Mouse (Mus musculus): ENCODE data around the gene Pelp1. TPM values are rescaled to one million over a fixed set of nuclear protein-coding genes. Genes with fewer than 3 reads are reported as not detected.

Gene Pelp1
- polyA plus RNA-seq, 2 experiments = 34.8 to 37.1 TPM

GRCm38 (mm10) chr11:70419486-70419885 is 9.7 kb upstream of the Pelp1 start:
- no peaks in the 10 kb centered on the region for H3K27me3 ChIP-seq (ENCODE audit: control insufficient read depth, insufficient read depth, low read length)
- no peaks in the 10 kb centered on the region for H3K4me1 ChIP-seq (ENCODE audit: control insufficient read depth, insufficient read depth, low read length)
- H3K36me3 ChIP-seq (ENCODE audit: control insufficient read depth, insufficient read depth, low read length) = no peaks in the 10 kb centered on the region
- TF ChIP-seq POLR2A (IDR thresholded peaks at IDR 0.05; ENCODE audit: borderline replicate concordance, extremely low read depth, insufficient read depth, insufficient read length) = no peak
- no peak overlapping the region for H3K4me2 ChIP-seq (replicated peaks; ENCODE audit: low read depth, low read length, severe bottlenecking)
- no peak overlapping the region for H3K4me3 ChIP-seq (replicated peaks; ENCODE audit: low read length)
- H3K9me3 ChIP-seq (ENCODE audit: control insufficient read depth, low read length) = no peaks in the 10 kb centered on the region
- no peak for DNase-seq (ENCODE audit: low spot score)
- H3K9ac ChIP-seq (ENCODE audit: low read depth, low read length, severe bottlenecking) = no peak overlapping the region
- H3K27ac ChIP-seq (replicated peaks; ENCODE audit: low read depth, low read length) = no peak overlapping the region
- WGBS = 59% methylated on average over 5 of the region's 5 CpGs
- no peak for ATAC-seq (ENCODE audit: low FRiP score, low read depth)

GRCm38 (mm10) chr11:70418199-70418598 is 8.4 kb upstream of the Pelp1 start:
- Histone ChIP-seq H3K4me2 (replicated peaks; ENCODE audit: low read depth, low read length, severe bottlenecking) (no peak overlapping the region), H3K27me3 (ENCODE audit: control insufficient read depth, insufficient read depth, low read length) (no peaks in the 10 kb centered on the region), H3K9me3 (ENCODE audit: control insufficient read depth, low read length) (no peaks in the 10 kb centered on the region), H3K36me3 (ENCODE audit: control insufficient read depth, insufficient read depth, low read length) (no peaks in the 10 kb centered on the region), H3K27ac (replicated peaks; ENCODE audit: low read depth, low read length) (no peak overlapping the region), H3K9ac (ENCODE audit: low read depth, low read length, severe bottlenecking) (no peak overlapping the region), H3K4me3 (replicated peaks; ENCODE audit: low read length) (no peak overlapping the region), H3K4me1 (ENCODE audit: control insufficient read depth, insufficient read depth, low read length) (no peaks in the 10 kb centered on the region)
- DNase-seq (ENCODE audit: low spot score) = no peak
- no peak for TF ChIP-seq POLR2A (IDR thresholded peaks at IDR 0.05; ENCODE audit: borderline replicate concordance, extremely low read depth, insufficient read depth, insufficient read length)
- 56% methylated on average over 4 of the region's 4 CpGs for WGBS
- ATAC-seq (ENCODE audit: low FRiP score, low read depth) = no peak

DNA sequence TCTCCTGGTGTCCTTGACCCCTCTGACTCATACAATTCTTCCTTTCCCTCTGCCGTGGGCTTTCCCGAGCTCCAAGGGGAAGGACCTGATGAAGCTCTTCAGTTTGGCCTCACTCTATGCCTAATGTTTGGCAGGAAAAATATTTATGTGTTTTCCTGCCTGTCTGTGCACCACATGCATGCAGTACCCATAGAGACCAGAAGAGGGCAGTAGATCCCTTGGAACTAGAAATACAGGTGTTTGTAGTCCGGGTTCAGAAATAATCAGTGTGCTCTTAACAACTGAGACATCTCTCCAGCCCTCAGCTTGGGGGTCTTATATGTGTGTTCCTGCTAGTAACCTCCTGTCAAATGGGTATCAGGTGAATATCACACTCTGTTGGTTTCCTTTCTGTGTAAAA is 4.1 kb upstream of the Pelp1 start:
- no peak for TF ChIP-seq POLR2A (IDR thresholded peaks at IDR 0.05; ENCODE audit: borderline replicate concordance, extremely low read depth, insufficient read depth, insufficient read length)
- H3K9me3 ChIP-seq (ENCODE audit: control insufficient read depth, low read length) = no peaks in the 10 kb centered on the region
- H3K27ac ChIP-seq (replicated peaks; ENCODE audit: low read depth, low read length) = no peak overlapping the region
- DNase-seq (ENCODE audit: low spot score) (peak; percentile 74), ATAC-seq (ENCODE audit: low FRiP score, low read depth) (no peak)
- H3K36me3 ChIP-seq (ENCODE audit: control insufficient read depth, insufficient read depth, low read length) = no peaks in the 10 kb centered on the region
- H3K4me3 ChIP-seq (replicated peaks; ENCODE audit: low read length) = no peak overlapping the region
- H3K4me2 ChIP-seq (replicated peaks; ENCODE audit: low read depth, low read length, severe bottlenecking) = no peak overlapping the region
- peaks cover 1% of the 10 kb centered on the region for H3K4me1 ChIP-seq (ENCODE audit: control insufficient read depth, insufficient read depth, low read length)
- WGBS = 8% methylated on average over 3 of the region's 3 CpGs
- no peak overlapping the region for H3K9ac ChIP-seq (ENCODE audit: low read depth, low read length, severe bottlenecking)
- no peaks in the 10 kb centered on the region for H3K27me3 ChIP-seq (ENCODE audit: control insufficient read depth, insufficient read depth, low read length)

DNA sequence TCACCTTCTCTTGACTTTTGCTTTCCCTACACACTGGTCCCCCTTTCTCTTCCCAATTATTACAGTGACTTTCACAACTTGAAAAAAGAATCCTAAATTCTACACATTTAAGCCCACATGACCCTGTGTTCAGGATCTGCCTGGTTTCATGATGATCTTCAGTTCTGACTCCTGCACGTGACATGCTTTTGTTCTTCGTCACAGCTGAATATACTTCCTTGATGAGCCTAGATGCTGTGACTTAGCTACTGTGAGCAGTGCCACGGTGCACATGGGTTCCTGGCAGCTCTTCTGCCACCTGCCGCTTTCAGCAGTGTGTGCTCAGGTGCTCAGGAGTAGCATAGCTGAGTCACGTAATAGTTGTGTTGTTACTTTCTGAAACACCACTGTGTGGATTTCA is 2.8 kb upstream of the Pelp1 start:
- Histone ChIP-seq H3K9ac (ENCODE audit: low read depth, low read length, severe bottlenecking) (no peak overlapping the region), H3K4me2 (replicated peaks; ENCODE audit: low read depth, low read length, severe bottlenecking) (no peak overlapping the region), H3K27me3 (ENCODE audit: control insufficient read depth, insufficient read depth, low read length) (no peaks in the 10 kb centered on the region), H3K9me3 (ENCODE audit: control insufficient read depth, low read length) (no peaks in the 10 kb centered on the region), H3K4me1 (ENCODE audit: control insufficient read depth, insufficient read depth, low read length) (peaks cover 8% of the 10 kb centered on the region), H3K36me3 (ENCODE audit: control insufficient read depth, insufficient read depth, low read length) (no peaks in the 10 kb centered on the region), H3K27ac (replicated peaks; ENCODE audit: low read depth, low read length) (no peak overlapping the region), H3K4me3 (replicated peaks; ENCODE audit: low read length) (no peak overlapping the region)
- DNase-seq (ENCODE audit: low spot score) (no peak), ATAC-seq (ENCODE audit: low FRiP score, low read depth) (no peak)
- WGBS = 74% methylated on average over 5 of the region's 5 CpGs
- no peak for TF ChIP-seq POLR2A (IDR thresholded peaks at IDR 0.05; ENCODE audit: borderline replicate concordance, extremely low read depth, insufficient read depth, insufficient read length)

- peak overlapping the region; percentile 83 for H3K4me2 ChIP-seq (replicated peaks; ENCODE audit: low read depth, low read length, severe bottlenecking)
- H3K4me1 ChIP-seq (ENCODE audit: control insufficient read depth, insufficient read depth, low read length) = peaks cover 8% of the 10 kb centered on the region
- H3K27me3 ChIP-seq (ENCODE audit: control insufficient read depth, insufficient read depth, low read length) = no peaks in the 10 kb centered on the region
- H3K27ac ChIP-seq (replicated peaks; ENCODE audit: low read depth, low read length) = no peak overlapping the region
- H3K9me3 ChIP-seq (ENCODE audit: control insufficient read depth, low read length) = no peaks in the 10 kb centered on the region
- H3K36me3 ChIP-seq (ENCODE audit: control insufficient read depth, insufficient read depth, low read length) = peaks cover 7% of the 10 kb centered on the region
- ATAC-seq (ENCODE audit: low FRiP score, low read depth) (no peak), DNase-seq (ENCODE audit: low spot score) (no peak)
- 62% methylated on average over 6 of the region's 6 CpGs for WGBS
- peak overlapping the region; percentile 96 for H3K9ac ChIP-seq (ENCODE audit: low read depth, low read length, severe bottlenecking)
- peak overlapping the region; percentile 97 for H3K4me3 ChIP-seq (replicated peaks; ENCODE audit: low read length)
- no peak for TF ChIP-seq POLR2A (IDR thresholded peaks at IDR 0.05; ENCODE audit: borderline replicate concordance, extremely low read depth, insufficient read depth, insufficient read length)
Measured at GRCm38 (mm10) chr11:70410297-70410643, 439 bp upstream of the Pelp1 start.

GRCm38 (mm10) chr11:70403598-70403997 is 6.2 kb downstream of the Pelp1 start:
- WGBS = 84% methylated on average over 2 of the region's 2 CpGs
- no peak overlapping the region for H3K27ac ChIP-seq (replicated peaks; ENCODE audit: low read depth, low read length)
- no peak overlapping the region for H3K4me2 ChIP-seq (replicated peaks; ENCODE audit: low read depth, low read length, severe bottlenecking)
- ATAC-seq (ENCODE audit: low FRiP score, low read depth) (no peak), DNase-seq (ENCODE audit: low spot score) (no peak)
- H3K36me3 ChIP-seq (ENCODE audit: control insufficient read depth, insufficient read depth, low read length) = peaks cover 55% of the 10 kb centered on the region
- H3K4me3 ChIP-seq (replicated peaks; ENCODE audit: low read length) = no peak overlapping the region
- TF ChIP-seq POLR2A (IDR thresholded peaks at IDR 0.05; ENCODE audit: borderline replicate concordance, extremely low read depth, insufficient read depth, insufficient read length) = no peak
- no peak overlapping the region for H3K9ac ChIP-seq (ENCODE audit: low read depth, low read length, severe bottlenecking)
- H3K9me3 ChIP-seq (ENCODE audit: control insufficient read depth, low read length) = no peaks in the 10 kb centered on the region
- peaks cover 3% of the 10 kb centered on the region for H3K4me1 ChIP-seq (ENCODE audit: control insufficient read depth, insufficient read depth, low read length)
- no peaks in the 10 kb centered on the region for H3K27me3 ChIP-seq (ENCODE audit: control insufficient read depth, insufficient read depth, low read length)
